Mouse (Mus musculus) megakaryocyte-erythroid progenitor cell, adult 5-6 weeks (primary cell): ENCODE data around the gene Skint4. TPM values are rescaled to one million over a fixed set of nuclear protein-coding genes. Genes with fewer than 3 reads are reported as not detected.

Experiments
- ATAC-seq: replicated peaks from 2 replicates; pipeline ENCODE4 v1.8.0; 2016; ENCODE audit warnings: mild to moderate bottlenecking, inconsistent platforms; ENCODE audit not compliant: severe bottlenecking, poor library complexity, low FRiP score, low TSS enrichment
- total RNA-seq, 2 experiments: library from RNA; stranded (forward) in 1 of 2; stranded (reverse) in 1 of 2; fragments of 200-1000, 215-1000 nt in 1 of 2; fragments of >200 nt in 1 of 2; fragmentation: Nextera tagmentation in 1 of 2; gene quantifications; 2 replicates each; pipeline ENCODE4 v1.2.3; 2014 to 2017

Skint4 gene
- total RNA-seq (2014; fragmentation: Nextera tagmentation) = not detected in 2 replicates
- total RNA-seq (2017) = not detected in 2 replicates

- no peak for ATAC-seq
Measured at GRCm38 (mm10) chr4:112071716-112072115, at the start of gene Skint4. Gene Skint4 (plus strand): TSS chr4:112072016.

Other genes starting within 250 kb of the Skint4 start
- gene Slc5a9, start 169.1 kb upstream of the Skint4 start, total RNA-seq (2014; fragmentation: Nextera tagmentation) = not detected in 2 replicates
- not detected in 2 replicates for gene Slc5a9, start 169.1 kb upstream of the Skint4 start, total RNA-seq (2017)
- not detected in 2 replicates for gene Skint8, start 152.6 kb upstream of the Skint4 start, total RNA-seq (2014; fragmentation: Nextera tagmentation)
- not detected in 2 replicates for gene Skint8, start 152.6 kb upstream of the Skint4 start, total RNA-seq (2017)
- gene Skint7, start 99.1 kb upstream of the Skint4 start, total RNA-seq (2014; fragmentation: Nextera tagmentation) = not detected in 2 replicates
- gene Skint7, start 99.1 kb upstream of the Skint4 start, total RNA-seq (2017) = not detected in 2 replicates
- gene Skint1, start 65.7 kb upstream of the Skint4 start, total RNA-seq (2014; fragmentation: Nextera tagmentation) = not detected in 2 replicates
- not detected in 2 replicates for gene Skint1, start 65.7 kb upstream of the Skint4 start, total RNA-seq (2017)
- gene Skint3, start 160.2 kb downstream of the Skint4 start, total RNA-seq (2014; fragmentation: Nextera tagmentation) = not detected in 2 replicates
- gene Skint3, start 160.2 kb downstream of the Skint4 start, total RNA-seq (2017) = 0.23 and 1.1 TPM in 2 replicates